Mouse (Mus musculus) cortical plate, adult 2 months (tissue): ENCODE measurements around the gene 4933421I07Rik.

ENCODE experiments used
- CTCF ChIP-seq: fragments of 200-500 bp; IDR thresholded peaks from 2 replicates; pipeline ENCODE4 v1.5.1; 2011; ENCODE audit warnings: mild to moderate bottlenecking, control low read depth, low read length; ENCODE audit not compliant: insufficient read depth; ENCODE audit errors: extremely low read depth
- POLR2A ChIP-seq: fragments of 200-500 bp; IDR thresholded peaks from 2 replicates; pipeline ENCODE4 v1.6.1; 2011; ENCODE audit warnings: mild to moderate bottlenecking, low read length, control low read depth; ENCODE audit not compliant: insufficient read depth; ENCODE audit errors: extremely low read depth

GRCm38 (mm10) chr7:42447352-42447751, 568 bp downstream of the 4933421I07Rik start:
- TF ChIP-seq POLR2A (no peak), CTCF (no peak)
